Mouse (Mus musculus): ENCODE measurements at regions not wholly inside any gene's neighbourhood (a gene's known extent, or its start where the extent isn't known, plus 50 kb on each side); places are given as distances from the start of the nearest gene placed in this dataset.

GRCm38 (mm10) chr2:74964360-74964759, 138.8 kb downstream of the Mtx2 start:
- TF ChIP-seq GATA1 (IDR thresholded peaks at IDR 0.05; ENCODE audit: low read length), result no peak
- TF ChIP-seq TAL1 (IDR thresholded peaks at IDR 0.05; ENCODE audit: low read length), result no peak

Measured in erythroblast, embryonic 14.5 days (primary cell).